Mouse (Mus musculus) heart, postnatal 0 days (tissue): Measurements from ENCODE around the gene Scamp5.

Experiments
- CTCF ChIP-seq: IDR thresholded peaks from 2 replicates; pipeline ENCODE4 v1.5.1; 2016; ENCODE audit warnings: antibody characterized with exemption, control low read depth, low read depth
- EP300 ChIP-seq: IDR thresholded peaks from 2 replicates; pipeline ENCODE4 v1.6.1; 2016; ENCODE audit warnings: antibody characterized with exemption, low read depth

- TF ChIP-seq EP300 (no peak), CTCF (no peak)
Observed at GRCm38 (mm10) chr9:57392892-57393291, 75.0 kb downstream of the Scamp5 start.
